ENCODE assay signal across 8 mouse cellular contexts in the genomic region with DNA sequence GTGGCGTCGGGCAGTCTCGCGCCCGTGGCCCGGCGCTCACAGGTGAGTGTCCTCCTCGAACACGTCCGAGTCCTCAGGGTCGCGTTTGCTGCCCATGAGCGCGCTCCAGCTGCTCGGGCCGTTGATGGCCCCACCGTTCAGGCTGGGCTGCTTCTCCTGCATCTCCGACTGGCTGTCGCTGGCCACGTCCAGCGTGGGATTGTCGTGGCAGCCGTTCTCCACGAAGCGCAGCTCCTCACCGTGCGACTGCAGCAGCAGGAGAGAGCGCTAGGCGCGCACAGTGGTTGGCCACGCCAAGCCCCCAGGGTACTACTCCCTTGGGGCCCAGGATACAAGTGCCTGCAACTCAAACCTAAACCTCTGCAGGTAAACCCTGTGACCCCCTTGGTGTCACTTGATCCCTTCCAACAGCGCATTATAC. TPM values are rescaled to one million over a fixed set of nuclear protein-coding genes. Genes with fewer than 3 reads are reported as not detected.
DNase-seq lines count a peak whose midpoint lies in the region; ATAC-seq and TF ChIP-seq lines count a peak whose summit lies in the region.

No protein-coding gene starts in this region.

- no peaks in the 10 kb centered on the region for H3K36me3 ChIP-seq in kidney, adult 2 months (ENCODE audit: control insufficient read depth, insufficient read depth, low read length)
- peaks cover 13% of the 10 kb centered on the region; the same call in 1 of the 2 replicates for H3K36me3 ChIP-seq in ES-E14 (ENCODE audit: control insufficient read depth, insufficient read depth, low read length, poor library complexity, severe bottlenecking)
- peaks cover 55% of the 10 kb centered on the region for H3K36me3 ChIP-seq in hindbrain, embryonic 12.5 days
- H3K36me3 ChIP-seq in liver, embryonic 15.5 days (replicated peaks) = peaks cover 26% of the 10 kb centered on the region
- peaks cover 16% of the 10 kb centered on the region for H3K36me3 ChIP-seq in small intestine, adult 2 months (ENCODE audit: control insufficient read depth, insufficient read depth, low read length)

- ATAC-seq in hindbrain, embryonic 12.5 days (ENCODE audit: low FRiP score) = no peak; the same call in 1 of the 2 replicates
- ATAC-seq in liver, embryonic 15.5 days (ENCODE audit: insufficient read depth) = no peak

- no peaks in the 10 kb centered on the region for H3K9me3 ChIP-seq in ES-E14 (ENCODE audit: control insufficient read depth, insufficient read depth, low read depth, low read length)
- no peaks in the 10 kb centered on the region for H3K9me3 ChIP-seq in hindbrain, embryonic 12.5 days (replicated peaks)
- H3K9me3 ChIP-seq in liver, embryonic 15.5 days (replicated peaks) = no peaks in the 10 kb centered on the region

- TF ChIP-seq POLR2A in kidney, adult 2 months (IDR thresholded peaks at IDR 0.05; ENCODE audit: low read depth, low read length) = no peak
- no peak for TF ChIP-seq POLR2A in small intestine, adult 2 months (IDR thresholded peaks at IDR 0.05; ENCODE audit: low read depth, low read length)

- DNase-seq in kidney, adult 2 months = no peak
- DNase-seq in kidney, adult 11 months = no peak
- DNase-seq in ES-E14 (ENCODE audit: low read depth, low spot score) = peak; percentile 26
- DNase-seq in cerebellum, postnatal 4 days (ENCODE audit: low spot score in 2 of 2) = peak; percentile 44 to 56
- DNase-seq in spleen, postnatal 10 days (ENCODE audit: low spot score in 2 of 2) = no peak

- WGBS in kidney, adult 2 months = under 1% methylated on average over 29 of the region's 32 CpGs
- WGBS in hindbrain, embryonic 12.5 days = under 1% methylated on average over 32 of the region's 32 CpGs
- 2% methylated on average over 32 of the region's 32 CpGs for WGBS in liver, embryonic 15.5 days (ENCODE audit: insufficient replicate concordance)
- WGBS in small intestine, adult 2 months = 1% methylated on average over 32 of the region's 32 CpGs

- in situ Hi-C loops in ES-E14 (cut with MboI; ENCODE audit: low sequenced_read_pairs in 2 of 2, unreplicated experiment in 2 of 2) = no loop called here

- TF ChIP-seq CTCF in kidney, adult 2 months (conservative IDR thresholded peaks at IDR 0.05; ENCODE audit: insufficient read depth, insufficient read length, low read depth, low read length) = no peak
- no peak for TF ChIP-seq CTCF in small intestine, adult 2 months (IDR thresholded peaks at IDR 0.05; ENCODE audit: extremely low read depth, insufficient read length, insufficient replicate concordance, low read depth, low read length)

- H3K27me3 ChIP-seq in kidney, adult 2 months (replicated peaks; ENCODE audit: control insufficient read depth, insufficient read depth, low read length) = no peaks in the 10 kb centered on the region
- H3K27me3 ChIP-seq in hindbrain, embryonic 12.5 days = no peaks in the 10 kb centered on the region
- peaks cover 18% of the 10 kb centered on the region for H3K27me3 ChIP-seq in liver, embryonic 15.5 days
- no peaks in the 10 kb centered on the region for H3K27me3 ChIP-seq in small intestine, adult 2 months (ENCODE audit: control insufficient read depth, insufficient read depth, low read length)

- H3K27ac ChIP-seq in kidney, adult 2 months (ENCODE audit: insufficient read depth, low read depth, low read length) = no peak overlapping the region
- H3K27ac ChIP-seq in ES-E14 (ENCODE audit: insufficient read depth, low read depth, low read length, poor library complexity, severe bottlenecking) = no peak overlapping the region
- H3K27ac ChIP-seq in hindbrain, embryonic 12.5 days = peak overlapping the region; percentile 90
- peak overlapping the region; percentile 98 for H3K27ac ChIP-seq in liver, embryonic 15.5 days (replicated peaks)
- H3K27ac ChIP-seq in small intestine, adult 2 months (ENCODE audit: insufficient read depth, low read depth, low read length) = no peak overlapping the region

- peak overlapping the region; percentile 75 for H3K9ac ChIP-seq in ES-E14 (ENCODE audit: insufficient read depth, low read depth, low read length, poor library complexity, severe bottlenecking)
- peak overlapping the region; percentile 63 for H3K9ac ChIP-seq in hindbrain, embryonic 12.5 days
- peak overlapping the region; percentile 87 for H3K9ac ChIP-seq in liver, embryonic 15.5 days

- H3K4me2 ChIP-seq in hindbrain, embryonic 12.5 days (replicated peaks) = peak overlapping the region; percentile 80
- H3K4me2 ChIP-seq in liver, embryonic 15.5 days = peak overlapping the region; percentile 100

- H3K4me1 ChIP-seq in kidney, adult 2 months (ENCODE audit: control insufficient read depth, insufficient read depth, low read length) = peaks cover 11% of the 10 kb centered on the region
- peaks cover 0 to 15% of the 10 kb centered on the region in 2 experiments; a peak in 2 of 4 replicates for H3K4me1 ChIP-seq in ES-E14 (ENCODE audit: control insufficient read depth in 2 of 2, insufficient read depth in 2 of 2, low read length in 2 of 2, poor library complexity in 1 of 2)
- peaks cover 25% of the 10 kb centered on the region for H3K4me1 ChIP-seq in hindbrain, embryonic 12.5 days
- peaks cover 39% of the 10 kb centered on the region for H3K4me1 ChIP-seq in liver, embryonic 15.5 days (replicated peaks)
- peaks cover 5% of the 10 kb centered on the region for H3K4me1 ChIP-seq in small intestine, adult 2 months (ENCODE audit: control insufficient read depth, insufficient read depth, insufficient read length, low read length)

- peak overlapping the region; percentile 66 for H3K4me3 ChIP-seq in kidney, adult 2 months (ENCODE audit: insufficient read depth, low read depth, low read length)
- peak overlapping the region; percentile 81 to 92 for H3K4me3 ChIP-seq in ES-E14 (ENCODE audit: insufficient read depth in 1 of 2, low read depth in 1 of 2, low read length in 2 of 2, poor library complexity in 1 of 2, severe bottlenecking in 1 of 2)
- H3K4me3 ChIP-seq in hindbrain, embryonic 12.5 days = peak overlapping the region; percentile 76
- peak overlapping the region; percentile 81 for H3K4me3 ChIP-seq in liver, embryonic 15.5 days (replicated peaks)
- H3K4me3 ChIP-seq in small intestine, adult 2 months (ENCODE audit: low read depth, low read length) = peak overlapping the region; percentile 76

TF ChIP-seq in ES-E14, 5 proteins besides CTCF, POLR2A, EP300 and RAD21:
- TF ChIP-seq HCFC1 (IDR thresholded peaks at IDR 0.05; ENCODE audit: borderline replicate concordance, insufficient read depth, low read length) = no peak
- no peak for TF ChIP-seq CHD2 (IDR thresholded peaks at IDR 0.05; ENCODE audit: low read depth, low read length)
- TF ChIP-seq MAFK (IDR thresholded peaks at IDR 0.05; ENCODE audit: insufficient read depth, low read depth, low read length) = no peak
- no peak for TF ChIP-seq ZNF384 (IDR thresholded peaks at IDR 0.05; ENCODE audit: low read depth, low read length)
- no peak for TF ChIP-seq ZC3H11A (IDR thresholded peaks at IDR 0.05; ENCODE audit: borderline replicate concordance, low read depth, low read length)
TF ChIP-seq in ES-E14: peak in this region for 0.

RNA-seq across cellular contexts. Expression of a gene that starts 1.0 kb away (rescaled TPM):
- polyA plus RNA-seq in kidney, adult 2 months (2012; rRNA removed) = 52.8 and 67.8 TPM in 2 replicates
- 33.0 and 55.3 TPM in 2 replicates for total RNA-seq in ES-E14 (2012; rRNA removed)
- polyA plus RNA-seq in hindbrain, embryonic 12.5 days (2016; fragmentation: Nextera tagmentation; extraction: Ambion mirVana) = 32.1 and 36.1 TPM in 2 replicates
- 57.7 and 66.9 TPM in 2 replicates for polyA plus RNA-seq in liver, embryonic 15.5 days (2015; fragmentation: Nextera tagmentation; extraction: Ambion mirVana)
- 25.8 and 68.7 TPM in 2 replicates for polyA plus RNA-seq in small intestine, adult 2 months (2012; rRNA removed)

RNA-seq across cellular contexts. Expression of a gene that starts 32.1 kb away (rescaled TPM):
- polyA plus RNA-seq in kidney, adult 2 months (2012; rRNA removed) = 12.5 and 15.7 TPM in 2 replicates
- 5.0 and 5.7 TPM in 2 replicates for total RNA-seq in ES-E14 (2012; rRNA removed)
- 386 and 391 TPM in 2 replicates for polyA plus RNA-seq in hindbrain, embryonic 12.5 days (2016; fragmentation: Nextera tagmentation; extraction: Ambion mirVana)
- polyA plus RNA-seq in liver, embryonic 15.5 days (2015; fragmentation: Nextera tagmentation; extraction: Ambion mirVana) = 1.7 and 1.8 TPM in 2 replicates
- polyA plus RNA-seq in small intestine, adult 2 months (2012; rRNA removed) = 13.6 and 22.1 TPM in 2 replicates

RNA-seq across cellular contexts. Expression of a gene that starts 55.8 kb away (rescaled TPM):
- 8.9 and 10.2 TPM in 2 replicates for polyA plus RNA-seq in kidney, adult 2 months (2012; rRNA removed)
- total RNA-seq in ES-E14 (2012; rRNA removed) = 222 and 237 TPM in 2 replicates
- polyA plus RNA-seq in hindbrain, embryonic 12.5 days (2016; fragmentation: Nextera tagmentation; extraction: Ambion mirVana) = 119 and 130 TPM in 2 replicates
- 147 and 155 TPM in 2 replicates for polyA plus RNA-seq in liver, embryonic 15.5 days (2015; fragmentation: Nextera tagmentation; extraction: Ambion mirVana)
- polyA plus RNA-seq in small intestine, adult 2 months (2012; rRNA removed) = 7.9 and 14.5 TPM in 2 replicates

RNA-seq across cellular contexts. Expression of a gene that starts 59.3 kb away (rescaled TPM):
- polyA plus RNA-seq in kidney, adult 2 months (2012; rRNA removed) = 132 and 156 TPM in 2 replicates
- total RNA-seq in ES-E14 (2012; rRNA removed) = 31.0 and 67.2 TPM in 2 replicates
- 67.3 and 76.0 TPM in 2 replicates for polyA plus RNA-seq in hindbrain, embryonic 12.5 days (2016; fragmentation: Nextera tagmentation; extraction: Ambion mirVana)
- polyA plus RNA-seq in liver, embryonic 15.5 days (2015; fragmentation: Nextera tagmentation; extraction: Ambion mirVana) = 54.9 and 66.4 TPM in 2 replicates
- 74.9 and 156 TPM in 2 replicates for polyA plus RNA-seq in small intestine, adult 2 months (2012; rRNA removed)

Comparison
In these comparisons a context has a peak if more than half of its experiments do, and no peak if none do; other contexts are left out.
1. DNase-seq: peak in ES-E14 (single experiment) and cerebellum, postnatal 4 days (2 of 2); none in kidney, adult 2 months (single experiment), kidney, adult 11 months (single experiment) and spleen, postnatal 10 days (0 of 2).
2. H3K27ac ChIP-seq: peak in hindbrain, embryonic 12.5 days (single experiment) and liver, embryonic 15.5 days (single experiment); none in kidney, adult 2 months (single experiment), ES-E14 (single experiment) and small intestine, adult 2 months (single experiment).
3. RNA of a gene that starts 32.1 kb away (polyA plus RNA-seq): 386 to 391 TPM in hindbrain, embryonic 12.5 days; 13.6 to 22.1 TPM in small intestine, adult 2 months, 12.5 to 15.7 TPM in kidney, adult 2 months and 1.7 to 1.8 TPM in liver, embryonic 15.5 days; every median in the first group is over 10 times any median in the second.
4. Peak in every context shown above with its lines, with median percentiles within 50 percentile points of each other: H3K4me3 ChIP-seq and H3K9ac ChIP-seq.